Mouse (Mus musculus) urinary bladder, postnatal 25 days (tissue): ENCODE measurements around the gene Endou.
A peak's percentile ranks its signal among the peaks of the same experiment; 100 is the strongest.

Source experiments
- DNase-seq: peaks from one replicate; pipeline ENCODE4 v3.0.0; 2022; ENCODE audit warnings: low spot score

The Endou gene

DNA sequence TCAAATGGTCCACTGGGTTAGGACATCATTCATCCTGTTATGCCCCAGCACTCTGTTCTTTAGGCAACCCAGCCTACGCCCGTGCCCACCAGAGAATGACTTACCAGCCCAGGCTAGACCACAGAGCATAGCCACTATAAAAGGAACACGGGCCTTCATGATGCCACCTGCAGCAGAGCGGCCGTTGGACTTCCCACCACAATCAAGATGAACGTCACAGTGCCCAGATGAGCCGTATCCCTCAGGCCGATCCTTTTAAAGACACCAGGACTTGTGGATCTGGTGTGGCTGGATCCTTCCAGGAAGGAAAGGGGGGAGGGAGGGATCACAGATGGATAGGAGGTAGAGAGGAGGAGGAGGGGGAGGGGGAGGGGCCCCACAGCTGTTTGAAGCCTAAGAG, at the start of gene Endou:
TSS of gene Endou (minus strand) at position 229 of the 400 bp plus-strand sequence.
- DNase-seq = no peak

DNA sequence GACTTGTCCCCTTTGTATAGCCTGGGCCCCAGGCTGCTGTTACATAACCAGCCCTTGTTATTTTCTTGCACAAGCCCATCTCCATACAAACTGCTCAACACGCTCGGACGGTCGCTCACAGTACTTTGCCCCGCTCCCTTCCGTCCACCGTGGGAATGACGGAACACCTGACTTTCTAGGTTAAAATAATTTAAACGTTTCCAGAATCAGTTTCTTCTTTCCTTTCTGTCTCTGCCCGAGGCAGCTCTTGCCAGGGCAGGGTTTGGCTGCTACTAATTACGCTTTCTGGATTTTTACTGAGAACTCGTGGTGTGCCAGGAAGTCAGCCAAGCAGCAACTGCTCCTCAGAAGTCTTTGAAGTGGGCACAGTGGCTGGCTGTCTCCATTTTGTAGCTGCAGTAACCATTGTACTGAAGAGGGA, 49.5 kb upstream of the Endou start:
- no peak for DNase-seq

DNA sequence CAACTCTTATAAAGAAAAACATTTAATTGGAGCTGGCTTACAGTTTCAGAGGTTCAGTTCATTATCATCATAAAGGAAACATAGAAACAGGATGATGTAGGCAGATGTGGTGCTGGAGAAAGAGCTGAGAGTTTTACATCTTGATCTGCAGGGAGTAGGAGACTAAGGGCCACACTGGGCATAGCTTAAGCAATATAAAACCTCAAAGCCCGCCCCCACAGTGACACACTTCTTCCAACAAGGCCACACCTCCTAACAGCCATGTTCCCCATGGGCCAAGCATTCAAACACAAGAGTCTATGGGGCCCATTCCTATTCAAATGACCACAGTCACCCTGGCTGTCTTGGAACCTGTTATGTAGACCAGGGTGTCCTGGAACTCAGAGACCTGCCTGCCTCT, 48.4 kb upstream of the Endou start:
- DNase-seq = no peak

DNA sequence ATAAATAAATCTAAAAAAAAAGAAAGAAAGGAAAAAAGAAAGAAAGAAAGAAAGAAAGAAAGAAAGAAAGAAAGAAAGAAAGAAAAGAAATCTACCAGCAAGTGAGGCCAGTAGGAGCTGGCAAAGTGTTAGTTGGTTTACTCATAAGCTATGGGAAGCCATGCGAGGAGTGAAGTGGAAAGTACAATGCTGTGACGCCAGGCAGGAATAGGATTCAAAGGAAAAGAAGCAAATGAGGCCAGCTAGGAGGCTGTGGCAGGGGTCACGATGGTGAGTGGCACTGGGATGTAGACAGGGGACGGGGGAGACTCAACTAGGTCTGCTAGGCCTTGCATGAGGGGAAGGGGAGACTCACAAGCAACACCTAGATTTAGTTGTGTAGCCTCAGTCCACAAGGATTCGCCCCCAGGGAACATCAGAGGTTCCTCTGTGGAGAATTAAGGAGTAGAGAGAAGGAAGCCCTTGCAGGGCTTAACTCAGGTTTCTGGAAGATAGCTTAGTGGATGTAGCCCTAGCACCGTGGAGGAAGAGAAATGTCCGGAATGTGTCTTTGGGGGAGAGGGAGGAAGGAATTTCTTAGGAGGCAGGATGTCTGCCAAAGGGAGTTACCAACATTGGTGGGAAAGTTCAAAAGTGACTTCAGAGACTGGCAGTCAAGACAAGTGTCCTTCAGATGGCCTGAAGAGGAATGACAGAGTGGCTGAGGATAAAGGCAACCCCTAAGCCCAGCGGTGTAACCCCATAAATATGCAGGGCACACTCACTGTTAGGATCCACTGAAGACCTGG, 47.4 kb upstream of the Endou start, which contains the start of gene Slc48a1:
TSS of gene Slc48a1 (plus strand) at position 210 of the 788 bp plus-strand sequence.
- no peak for DNase-seq

DNA sequence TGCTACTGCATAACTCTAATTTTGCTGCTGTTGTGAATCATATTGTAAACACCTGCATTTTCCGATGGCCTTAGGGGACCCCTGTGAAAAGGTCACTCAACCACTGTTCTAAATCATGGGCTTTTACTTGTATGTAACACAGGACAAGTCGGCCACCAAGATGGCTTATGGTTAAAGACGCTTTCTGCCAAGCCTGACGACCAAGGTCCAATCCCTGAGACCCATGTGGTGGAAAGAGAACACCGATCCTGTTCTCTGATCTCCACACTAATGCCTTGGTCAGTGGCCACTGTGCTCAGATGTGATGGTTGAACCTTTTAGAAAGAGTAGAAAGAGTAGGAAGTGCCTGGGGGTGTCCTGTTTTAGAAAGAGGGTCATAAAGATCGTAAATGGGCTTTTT, 45.8 kb upstream of the Endou start:
- DNase-seq = no peak

DNA sequence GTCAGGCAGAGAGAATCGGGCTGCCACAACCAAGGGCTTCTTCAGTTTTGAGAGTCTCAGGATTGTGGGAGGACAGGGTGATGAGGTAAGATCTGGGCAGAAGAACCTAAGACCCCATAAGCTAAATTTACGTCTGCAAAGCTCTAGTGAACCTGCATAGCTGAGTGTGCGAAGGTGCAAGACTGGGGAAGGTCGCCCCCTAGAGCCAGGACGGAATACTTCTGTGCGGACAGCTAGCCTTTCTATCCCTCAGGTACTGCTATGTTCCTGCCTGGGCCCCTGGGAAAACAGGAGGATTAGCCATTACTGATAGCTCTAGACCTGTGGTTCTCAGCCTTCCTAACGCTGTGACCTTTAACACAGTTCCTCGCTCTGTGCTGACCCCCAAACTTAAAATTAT, 45.4 kb upstream of the Endou start:
- peak; percentile 80 for DNase-seq

DNA sequence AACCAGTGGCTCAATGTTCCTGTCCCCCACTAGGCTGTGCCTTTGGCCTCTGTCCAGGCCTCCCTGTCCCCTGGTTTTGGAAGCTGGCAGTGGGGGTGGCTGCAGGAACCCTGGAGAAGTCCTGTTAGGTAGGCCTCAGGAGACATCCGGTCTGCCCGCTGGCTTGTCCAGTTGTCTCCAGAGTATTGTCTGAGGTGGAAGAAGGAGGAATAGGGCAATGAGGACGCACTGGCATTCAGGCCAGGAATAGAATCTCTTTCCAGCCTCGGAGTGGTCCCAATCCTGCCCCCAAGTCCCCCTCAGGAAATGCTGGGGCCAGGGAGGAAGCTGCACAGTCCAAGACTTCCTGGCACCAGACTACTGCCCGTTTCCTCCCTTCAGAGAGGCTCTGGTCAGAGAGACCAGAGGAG, 42.8 kb upstream of the Endou start:
- no peak for DNase-seq

DNA sequence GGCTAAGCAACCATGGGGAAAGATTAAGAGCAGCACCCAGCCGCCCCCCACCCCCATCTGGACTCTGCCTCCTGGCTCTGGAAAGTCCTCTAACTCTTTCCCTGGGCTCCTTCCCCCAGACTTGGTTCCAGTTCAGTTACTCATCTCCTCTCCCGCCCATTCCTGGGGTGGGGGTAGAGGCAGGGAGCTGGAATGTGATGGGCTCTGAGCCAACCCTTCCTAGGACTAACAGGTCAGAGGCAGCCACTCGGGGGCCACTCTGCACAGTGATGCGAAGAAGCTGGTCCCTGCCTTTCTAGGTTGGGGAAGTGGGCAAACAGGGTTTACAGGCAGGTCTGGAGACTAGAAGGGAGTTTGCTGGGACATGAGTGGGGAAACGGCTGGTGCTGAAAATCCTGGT, 42.0 kb upstream of the Endou start:
- DNase-seq = peak; percentile 67

DNA sequence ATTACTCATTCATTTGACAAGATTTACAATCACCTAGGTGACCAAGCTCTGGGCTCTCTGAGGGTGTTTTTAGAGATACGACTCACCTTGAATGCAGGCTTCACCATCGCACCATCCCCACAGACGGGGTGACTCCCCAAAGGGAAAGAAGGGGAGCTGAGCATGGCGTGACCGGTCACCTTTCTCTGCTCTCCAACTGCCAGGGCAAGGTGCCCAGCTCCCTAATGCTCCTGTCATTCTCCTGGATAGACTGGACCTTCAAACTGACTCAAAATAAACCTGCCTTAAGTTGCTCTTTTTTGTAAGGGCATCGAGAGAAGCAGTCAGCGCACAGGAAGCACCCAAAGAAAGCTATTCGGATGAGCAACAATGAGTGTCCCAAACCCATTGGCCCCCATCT, 39.1 kb upstream of the Endou start:
- DNase-seq = no peak

DNA sequence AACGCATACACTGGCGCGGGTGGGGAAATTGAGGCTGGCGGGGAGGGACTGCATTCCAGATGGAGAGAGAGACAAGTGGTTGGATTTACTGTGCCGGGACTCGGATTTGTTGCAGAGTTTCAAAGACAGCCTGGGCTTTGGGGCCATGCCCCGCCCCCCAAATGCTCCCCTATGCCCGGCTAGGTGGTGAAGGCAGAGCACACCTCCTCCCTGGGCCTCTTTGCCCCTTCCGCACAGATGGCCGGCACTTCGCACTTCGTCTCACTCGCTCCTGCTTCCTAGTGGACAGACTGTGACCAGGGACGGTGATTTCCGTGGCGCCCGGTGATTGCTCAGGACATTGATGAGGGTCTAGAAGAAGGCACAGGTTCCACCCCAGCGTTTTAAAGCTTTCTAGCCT, 37.1 kb upstream of the Endou start:
- no peak for DNase-seq

DNA sequence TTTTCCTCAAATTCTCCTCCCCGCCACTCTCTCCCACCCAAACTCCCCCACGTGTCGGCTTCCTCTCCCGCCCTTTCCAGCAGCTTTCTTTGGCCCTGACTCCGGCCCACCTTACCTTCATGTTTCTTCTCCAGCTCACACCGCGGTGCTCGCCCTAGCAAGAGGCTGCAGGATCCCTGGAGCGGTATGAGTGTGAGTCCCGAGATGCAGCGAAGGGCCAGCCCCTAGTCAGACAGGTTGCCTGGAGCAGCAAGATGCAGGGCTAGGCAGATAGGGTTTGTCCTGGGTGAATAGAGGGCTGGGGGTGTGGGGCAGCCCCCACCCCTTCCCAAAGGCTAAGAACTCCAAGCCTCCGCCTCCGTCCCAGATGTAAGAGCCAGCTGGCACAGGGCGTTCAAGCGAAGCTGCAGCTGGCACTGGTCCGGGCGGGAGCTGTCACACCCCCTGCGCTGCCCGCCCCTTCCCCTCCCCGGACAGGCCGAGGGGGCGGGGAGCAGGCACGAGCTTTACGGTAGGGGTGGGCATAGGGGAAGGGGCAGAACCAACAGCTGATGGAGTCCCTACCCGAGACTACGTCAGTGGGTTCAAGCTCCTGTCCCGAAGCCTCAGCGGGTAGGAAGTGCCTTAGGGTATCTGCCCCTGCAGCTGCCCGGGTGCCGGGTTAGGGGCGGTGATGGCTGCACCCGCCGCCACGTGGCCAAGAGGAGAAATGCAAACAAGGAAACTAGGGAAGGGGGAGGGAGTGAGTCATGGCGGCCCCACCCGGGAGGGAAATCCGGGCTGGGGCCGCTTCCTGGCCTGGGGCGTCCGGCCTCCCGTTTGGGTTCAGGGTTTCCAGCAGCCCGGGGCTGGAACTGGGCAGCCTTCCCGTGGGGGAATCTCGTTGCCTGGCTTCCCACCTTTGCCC, 36.4 kb upstream of the Endou start, which contains the start of gene Rapgef3:
TSS of gene Rapgef3 (minus strand) at position 693 of the 907 bp plus-strand sequence.
- DNase-seq = peak; percentile 73

DNA sequence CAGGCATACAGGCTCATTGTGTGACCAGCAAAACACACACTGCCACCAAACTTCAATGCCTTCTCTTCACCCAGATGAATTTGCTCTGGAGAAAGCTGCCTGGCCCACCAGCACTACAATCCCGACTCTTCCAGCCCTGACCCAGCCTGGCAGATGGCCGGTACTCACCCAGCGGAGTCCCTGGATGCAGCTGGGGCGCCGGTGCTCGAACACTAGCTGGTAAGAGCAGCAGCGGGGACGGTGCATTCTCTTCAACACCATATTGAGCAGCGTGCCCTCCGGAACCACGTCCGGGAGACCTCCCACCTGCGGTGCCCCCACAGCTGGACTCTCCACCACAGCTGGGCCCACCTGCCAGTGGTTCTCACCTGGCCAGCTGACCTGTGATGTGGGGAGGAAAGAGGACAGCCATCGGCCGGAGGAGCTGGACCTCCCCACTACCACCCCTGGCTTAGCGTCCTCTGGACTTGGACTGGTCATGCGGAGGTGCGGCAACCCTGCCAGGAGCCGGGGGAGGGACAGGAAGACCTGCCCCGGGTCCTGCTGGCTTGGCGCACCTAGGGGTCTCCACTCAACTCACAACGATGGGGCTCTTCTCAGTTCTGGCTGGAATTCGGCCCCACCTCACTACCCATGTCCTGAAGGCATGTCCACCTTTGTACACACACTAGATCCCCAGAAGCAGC, 35.6 kb upstream of the Endou start:
- no peak for DNase-seq

DNA sequence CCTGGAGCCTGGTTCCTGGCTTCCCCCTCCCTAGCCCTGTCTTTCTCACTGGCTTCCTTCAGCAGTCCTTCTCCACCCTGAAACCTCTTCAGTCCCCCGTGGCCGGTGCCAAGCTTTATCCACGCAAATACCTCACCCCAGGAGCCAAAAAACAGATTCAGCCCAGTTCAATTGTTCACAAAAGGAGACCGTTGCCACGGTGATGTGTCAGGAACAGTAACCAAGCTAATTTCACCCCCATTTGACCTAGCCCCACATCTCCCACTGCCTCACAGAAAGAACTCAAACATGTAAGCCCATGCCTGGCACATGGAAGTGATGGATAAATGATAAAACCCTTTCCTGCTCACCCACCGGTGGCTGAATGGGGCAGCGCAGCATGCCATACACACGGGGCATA, 35.1 kb upstream of the Endou start:
- DNase-seq = no peak

DNA sequence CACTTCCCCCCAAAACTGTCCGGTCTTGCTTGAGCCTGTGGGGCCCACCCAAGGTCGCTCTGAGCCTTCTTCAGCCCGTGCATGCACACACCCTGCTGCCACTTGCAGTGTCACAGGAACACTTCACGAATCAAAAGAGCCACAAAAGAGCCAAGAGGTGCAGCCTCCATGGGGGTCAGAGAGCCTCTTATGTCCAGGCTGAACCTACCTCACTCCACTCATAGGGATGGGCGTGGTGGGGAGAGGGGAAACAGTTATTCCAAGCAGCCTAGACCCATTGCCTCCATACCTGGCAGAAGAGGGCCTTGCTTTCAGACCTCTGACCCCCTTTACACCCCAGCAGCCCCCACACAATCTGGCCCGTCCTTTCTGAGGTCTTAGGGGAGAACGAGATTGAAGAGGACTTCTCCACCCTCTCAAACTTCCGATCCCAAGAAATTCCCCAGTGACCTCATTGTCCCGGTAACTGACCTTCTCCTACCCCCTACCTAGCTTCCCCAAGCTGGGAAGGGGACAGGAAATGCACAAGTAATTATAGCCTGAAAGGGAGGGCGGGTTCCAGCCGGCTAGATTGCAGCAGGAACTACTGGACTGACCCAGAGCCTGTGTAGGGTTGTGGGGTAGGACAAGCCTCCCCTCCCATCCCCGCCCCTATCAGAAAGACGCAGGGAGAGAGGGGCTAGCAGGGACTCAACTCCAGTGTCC, 34.1 kb upstream of the Endou start:
- DNase-seq = no peak

DNA sequence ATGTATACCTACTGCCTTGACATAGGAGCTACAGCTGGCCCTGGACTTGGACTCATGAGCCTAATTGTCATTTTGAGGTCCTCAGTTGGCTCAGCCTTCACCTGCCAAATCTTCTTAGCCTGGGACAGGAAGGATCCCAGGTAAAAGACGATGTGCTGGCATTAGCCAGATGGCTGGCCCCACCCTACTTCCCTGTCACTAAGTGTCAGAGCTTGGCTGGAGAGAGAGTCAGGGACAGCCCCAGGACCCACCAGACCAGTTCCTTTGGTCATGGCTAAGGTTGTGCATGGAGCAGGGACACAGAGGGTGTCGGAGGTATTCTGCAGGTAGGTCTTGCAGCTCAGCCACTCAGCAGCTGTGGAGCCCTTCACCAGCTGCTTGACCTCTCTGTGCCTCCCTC, 33.4 kb upstream of the Endou start:
- DNase-seq = no peak

DNA sequence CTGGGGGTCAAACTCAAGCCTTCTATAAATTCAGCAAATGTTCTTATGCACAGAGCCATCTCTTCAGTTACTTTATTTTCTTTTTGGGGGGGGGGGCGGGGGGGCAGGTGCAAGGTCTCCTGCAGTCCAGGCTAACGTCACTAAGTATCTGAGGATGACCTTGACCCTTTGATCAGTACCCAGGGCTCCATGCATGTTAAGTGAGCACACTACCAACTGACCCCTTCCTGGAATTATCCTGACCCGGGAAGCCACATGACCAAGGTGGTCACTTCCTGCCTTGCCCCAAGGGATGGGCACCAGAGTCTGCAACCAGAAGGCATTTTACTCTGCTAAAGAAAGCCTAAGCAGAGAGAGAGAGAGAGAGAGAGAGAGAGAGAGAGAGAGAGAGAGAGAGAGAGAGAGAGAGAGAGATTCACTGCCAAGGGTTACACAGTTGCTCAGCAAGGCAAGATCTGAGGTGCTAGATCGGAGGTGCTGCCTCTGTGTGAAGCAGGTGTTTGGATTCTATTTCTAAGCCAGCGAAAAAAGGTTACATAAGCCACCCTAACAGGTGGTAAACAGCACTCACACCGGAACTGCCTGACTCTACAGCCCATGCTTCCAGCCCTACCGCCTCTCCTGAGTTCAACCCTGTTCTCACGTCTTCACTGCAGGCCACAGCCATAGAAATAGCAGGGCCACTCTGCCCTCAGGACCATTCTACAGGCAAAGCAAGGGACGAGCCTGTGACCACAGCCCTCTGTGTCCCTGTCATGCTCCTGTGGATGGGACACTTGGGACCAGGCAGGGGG, 32.3 kb upstream of the Endou start:
- no peak for DNase-seq

DNA sequence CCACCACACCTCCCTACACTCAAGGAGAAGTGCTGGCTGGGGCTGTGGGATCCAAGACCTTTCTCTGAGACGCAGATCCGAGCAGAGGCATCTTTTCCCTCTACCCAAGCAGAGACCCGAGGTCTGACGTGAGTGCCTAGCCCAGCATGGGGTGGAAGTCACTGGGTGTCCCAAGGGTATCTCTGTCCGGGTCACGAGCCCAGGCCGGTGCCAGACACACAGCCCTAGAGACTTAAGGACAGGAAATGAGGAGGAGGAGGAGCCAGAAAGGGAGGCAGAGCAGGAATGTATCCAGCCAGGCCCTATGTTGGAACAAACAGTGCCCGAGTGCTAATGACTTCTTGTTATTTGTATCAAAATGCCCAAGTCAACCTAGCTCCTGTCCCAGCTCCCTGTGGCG, 31.6 kb upstream of the Endou start:
- DNase-seq = no peak

DNA sequence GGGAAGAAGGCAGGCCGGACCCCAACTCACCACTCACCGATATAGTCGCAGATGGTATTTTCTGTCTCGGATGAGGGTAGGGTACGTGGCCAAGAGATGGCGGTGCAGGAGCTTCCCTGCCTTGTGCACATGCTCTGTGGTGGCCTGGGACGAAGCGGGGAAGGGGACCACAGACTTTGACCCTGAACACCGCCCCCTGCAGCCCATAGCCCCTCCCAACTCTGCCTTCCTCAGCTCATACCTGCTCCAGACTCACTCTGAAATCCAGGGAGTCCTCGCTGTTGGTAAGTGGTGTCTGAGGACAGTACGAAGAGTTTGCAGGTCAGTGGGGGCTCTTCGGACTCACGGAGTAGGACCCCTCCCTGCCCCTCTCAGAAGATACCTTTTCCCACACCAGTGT, 30.3 kb upstream of the Endou start:
- no peak for DNase-seq

DNA sequence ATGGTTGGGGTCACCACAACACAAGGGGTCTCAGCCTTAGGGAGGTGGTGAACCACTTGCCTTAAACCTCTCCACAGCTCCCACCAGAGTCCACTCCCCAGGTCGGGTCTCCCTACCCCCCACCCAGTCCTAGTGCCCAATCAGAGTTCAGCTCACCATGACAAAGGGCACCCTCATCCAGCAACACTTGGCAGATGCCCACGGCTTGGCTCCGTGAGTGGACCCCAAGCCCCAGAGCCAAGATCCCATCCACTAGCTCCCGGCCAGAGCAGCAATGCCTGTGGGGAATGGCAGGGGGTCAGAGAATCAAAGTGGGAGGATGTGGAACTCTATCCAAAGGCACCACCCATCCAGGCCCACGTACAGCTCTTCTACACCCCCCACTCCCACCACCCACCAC, 29.8 kb upstream of the Endou start:
- DNase-seq = no peak

DNA sequence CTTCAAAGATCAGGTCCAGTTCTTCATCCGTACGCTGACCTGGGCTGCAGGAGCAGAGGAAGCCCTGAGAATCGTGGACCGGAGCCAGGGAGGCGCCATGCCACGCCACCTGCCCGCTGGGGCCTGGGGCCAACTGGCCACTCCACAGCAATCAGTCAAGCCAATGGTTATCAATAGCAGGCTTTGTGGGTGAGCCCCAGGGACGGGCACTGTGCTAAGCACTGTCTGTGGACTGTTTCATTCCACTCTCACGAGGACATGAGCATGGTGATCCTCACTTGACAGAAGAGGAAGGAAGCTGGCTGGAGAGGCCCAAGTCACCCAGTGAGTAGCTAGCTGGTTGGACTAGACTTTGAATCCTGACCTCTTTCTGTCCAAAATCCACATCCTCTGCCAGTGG, 28.9 kb upstream of the Endou start:
- no peak for DNase-seq

DNA sequence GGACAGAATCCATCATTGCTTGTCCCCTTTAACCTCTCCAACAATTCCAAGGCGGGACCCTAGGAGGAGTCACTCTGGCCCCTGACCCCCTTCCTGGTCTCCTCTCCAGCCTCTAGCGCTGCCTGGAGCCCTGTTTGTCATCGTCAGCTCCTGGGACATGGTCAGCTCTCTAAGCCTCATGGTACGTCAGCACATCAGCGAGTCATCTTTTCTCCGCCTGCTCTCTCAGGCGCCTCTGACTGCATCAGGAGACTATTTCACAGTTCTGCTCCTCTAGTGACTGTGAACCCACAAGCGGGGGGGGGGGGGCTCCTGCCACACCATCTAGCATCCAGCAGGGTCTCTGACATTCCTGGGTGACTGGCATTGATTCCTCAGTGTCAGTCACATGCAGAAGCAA, 24.2 kb upstream of the Endou start:
- DNase-seq = no peak
